Mouse (Mus musculus) kidney, embryonic 15.5 days (tissue): ENCODE data around the gene Ly6g6d. TPM values are rescaled to one million over a fixed set of nuclear protein-coding genes. Genes with fewer than 3 reads are reported as not detected.

Experiments
- ATAC-seq: fragments of 200-750 bp; cut with Nextera tagmentation; replicated peaks from 2 replicates; pipeline ENCODE4 v1.8.0; 2017; ENCODE audit warnings: moderate TSS enrichment; ENCODE audit not compliant: low FRiP score
- H3K27ac ChIP-seq: fragments of 300-500 bp; sonication (generic); 2 replicates; pipeline ENCODE4 v1.5.1; 2015; ENCODE audit warnings: mild to moderate bottlenecking, inconsistent platforms
- H3K27me3 ChIP-seq: fragments of 300-500 bp; sonication (generic); 2 replicates; pipeline ENCODE4 v1.6.1; 2015; ENCODE audit warnings: inconsistent platforms
- H3K36me3 ChIP-seq: fragments of 300-500 bp; sonication (generic); 2 replicates; pipeline ENCODE4 v1.6.1; 2015; ENCODE audit warnings: inconsistent platforms
- H3K4me1 ChIP-seq: fragments of 300-500 bp; sonication (generic); 2 replicates; pipeline ENCODE4 v1.6.1; 2015; ENCODE audit warnings: inconsistent platforms
- H3K4me2 ChIP-seq: fragments of 300-500 bp; sonication (generic); 2 replicates; pipeline ENCODE4 v1.6.1; 2015; ENCODE audit warnings: moderate library complexity, mild to moderate bottlenecking, inconsistent platforms
- H3K4me3 ChIP-seq: fragments of 300-500 bp; sonication (generic); replicated peaks from 2 replicates; pipeline ENCODE4 v1.5.1; 2015; ENCODE audit warnings: mild to moderate bottlenecking, inconsistent platforms
- H3K9ac ChIP-seq: fragments of 300-500 bp; sonication (generic); 2 replicates; pipeline ENCODE4 v1.6.1; 2015; ENCODE audit warnings: mild to moderate bottlenecking, inconsistent platforms
- H3K9me3 ChIP-seq: fragments of 300-500 bp; sonication (generic); replicated peaks from 2 replicates; pipeline ENCODE4 v1.6.1; 2016; ENCODE audit warnings: inconsistent platforms
- WGBS: fragments of 180-500 bp; shearing (Covaris S2); methylation state at CpG from one replicate; pipeline ENCODE4 v1.1.7; 2015; ENCODE audit warnings: mixed read lengths; 5-methylcytosine and 5-hydroxymethylcytosine counted together
- polyA plus RNA-seq: library from polyadenylated mRNA; unstranded; fragments of >200 nt; fragmentation: Nextera tagmentation; extraction: Ambion mirVana; gene quantifications from 2 replicates; pipeline ENCODE4 v1.2.1, GENCODE M21; 2015

Gene Ly6g6d
- polyA plus RNA-seq, 1 experiment from 2014 or later = 5.0 TPM

DNA sequence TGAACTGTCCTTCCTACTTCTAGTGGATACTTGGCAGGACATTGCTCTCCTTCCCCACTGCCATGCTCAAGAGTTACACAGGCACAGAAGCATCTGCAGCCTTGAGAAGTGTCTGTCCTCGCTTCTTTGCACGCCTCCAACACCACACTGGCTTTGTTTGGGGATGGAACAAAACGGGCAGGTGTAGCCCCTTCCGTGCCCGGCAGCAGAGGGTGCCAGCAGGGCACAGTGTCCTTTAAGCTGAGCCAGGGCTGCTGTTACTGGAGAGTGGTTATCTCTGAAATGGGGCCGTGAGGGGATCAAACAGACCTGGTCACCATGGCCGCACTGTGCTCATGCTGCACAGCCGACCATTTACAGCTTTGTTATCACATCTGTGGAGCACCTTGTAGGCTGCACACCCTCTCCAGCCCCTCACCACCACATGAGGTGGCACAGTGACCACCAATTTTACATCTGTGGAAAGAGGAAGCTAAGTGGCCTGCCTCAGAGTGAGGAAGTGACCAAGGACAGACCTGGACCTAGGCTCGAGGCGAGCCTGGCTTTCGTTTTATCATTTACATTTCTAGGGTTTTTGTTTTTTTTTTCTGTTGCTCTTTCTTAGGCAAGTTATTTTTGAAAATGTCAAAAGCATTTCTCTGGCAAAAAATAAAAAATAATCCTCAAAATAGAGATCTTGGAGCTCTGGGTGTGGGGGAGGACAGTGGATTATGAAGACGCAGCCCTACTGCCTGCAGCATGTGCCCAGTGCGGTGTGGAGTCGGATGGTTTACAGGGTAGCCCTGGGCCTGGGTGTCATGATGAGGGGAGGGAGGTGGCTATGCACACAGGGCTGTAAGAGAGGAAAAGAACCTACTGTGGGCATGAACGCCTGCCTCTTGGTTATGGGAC lies 16.9 kb upstream of the Ly6g6d start:
- H3K36me3 ChIP-seq = peaks cover 78% of the 10 kb centered on the region
- no peak overlapping the region for H3K9ac ChIP-seq
- no peak overlapping the region for H3K27ac ChIP-seq
- no peak overlapping the region for H3K4me2 ChIP-seq
- WGBS = 88% methylated on average over 15 of the region's 15 CpGs
- peaks cover 30% of the 10 kb centered on the region for H3K4me1 ChIP-seq
- ATAC-seq = no peak
- H3K27me3 ChIP-seq = no peaks in the 10 kb centered on the region
- no peak overlapping the region for H3K4me3 ChIP-seq
- H3K9me3 ChIP-seq = no peaks in the 10 kb centered on the region

DNA sequence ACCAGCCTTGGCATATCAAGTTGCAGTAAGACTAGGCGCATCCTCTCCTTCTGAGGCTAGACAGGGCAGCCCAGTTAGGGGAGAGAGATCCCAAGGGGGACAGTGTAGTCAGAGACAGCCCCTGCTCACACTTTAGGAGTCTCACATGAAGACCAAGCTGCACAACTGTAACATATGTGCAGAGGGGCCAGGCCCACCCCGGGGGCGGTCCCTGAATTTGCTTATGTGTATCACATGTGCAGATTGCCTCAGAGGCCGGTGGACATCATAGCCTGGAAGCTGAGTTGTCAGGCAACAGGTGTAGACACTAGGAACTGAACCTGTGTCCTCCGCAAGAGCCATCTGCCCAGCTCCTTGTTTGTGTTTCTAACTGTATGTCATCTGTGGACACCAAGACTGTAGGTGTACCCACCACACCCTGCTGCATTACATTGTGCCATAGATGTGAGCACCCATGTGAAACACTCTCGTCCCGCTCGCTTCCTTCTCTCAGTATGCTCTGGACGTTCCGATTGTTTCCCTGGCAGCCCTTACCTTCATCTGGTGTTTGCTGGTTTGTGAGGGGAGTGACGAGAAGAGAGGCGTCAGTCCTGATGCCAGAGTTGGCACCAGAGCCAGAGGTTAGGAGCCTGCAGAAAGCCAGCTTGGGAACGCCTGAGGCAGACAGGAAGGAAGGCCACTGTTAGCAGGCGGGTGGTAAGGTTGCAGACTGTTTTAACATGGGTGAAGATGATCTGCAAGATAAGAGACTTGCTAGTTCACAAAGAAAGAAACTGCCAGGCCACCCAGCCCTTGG lies 14.7 kb upstream of the Ly6g6d start:
- no peak overlapping the region for H3K4me2 ChIP-seq
- no peak for ATAC-seq
- H3K4me3 ChIP-seq = no peak overlapping the region
- peaks cover 27% of the 10 kb centered on the region for H3K4me1 ChIP-seq
- H3K9ac ChIP-seq = no peak overlapping the region
- no peaks in the 10 kb centered on the region for H3K27me3 ChIP-seq
- H3K27ac ChIP-seq = 0 out of 2 replicates have a peak overlapping the region, but pooled peaks have one; percentile 13
- WGBS = 80% methylated on average over 14 of the region's 14 CpGs
- H3K9me3 ChIP-seq = no peaks in the 10 kb centered on the region
- peaks cover 58% of the 10 kb centered on the region for H3K36me3 ChIP-seq

DNA sequence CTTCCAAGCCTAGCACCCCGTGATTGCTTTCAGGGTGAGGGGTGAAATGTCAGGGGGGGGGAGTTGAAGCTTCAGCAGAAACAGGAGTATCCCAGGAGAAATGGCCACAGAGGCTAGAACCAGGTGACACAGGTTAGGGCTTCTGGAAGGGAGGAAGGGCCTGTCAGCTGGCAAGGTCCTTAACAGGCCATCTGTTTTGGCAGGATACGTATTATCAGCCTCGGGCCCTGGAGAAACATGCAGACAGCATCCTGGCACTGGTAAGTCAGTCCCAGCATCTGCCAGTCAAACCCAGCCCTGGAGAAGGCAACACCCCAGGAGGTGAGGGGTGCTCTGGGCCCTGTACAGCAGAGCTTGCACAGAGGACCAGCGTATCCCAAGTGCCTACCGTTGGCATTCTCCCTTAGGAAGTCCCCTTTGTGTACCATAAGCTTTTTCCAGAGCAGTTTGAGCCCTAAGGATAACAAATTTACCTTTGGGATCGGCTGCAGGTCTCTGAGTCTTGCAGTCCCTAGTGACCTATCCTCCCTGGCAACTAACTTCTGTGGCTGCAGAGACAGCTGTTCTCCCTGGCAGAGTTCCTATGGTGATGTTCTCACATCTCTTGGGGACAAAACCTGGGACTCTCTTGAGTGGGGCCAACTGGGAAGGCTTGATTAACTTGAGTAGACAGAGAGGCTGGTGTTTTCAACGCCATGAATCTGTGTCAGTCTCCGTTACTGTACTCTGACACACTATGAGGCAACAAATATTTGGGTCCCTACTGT lies 12.5 kb upstream of the Ly6g6d start:
- Histone ChIP-seq H3K36me3 (peaks cover 38% of the 10 kb centered on the region), H3K4me2 (peak overlapping the region; percentile 73), H3K27me3 (no peaks in the 10 kb centered on the region), H3K9ac (peak overlapping the region; percentile 81), H3K4me1 (peaks cover 22% of the 10 kb centered on the region), H3K9me3 (no peaks in the 10 kb centered on the region), H3K4me3 (peak overlapping the region; percentile 76), H3K27ac (peak overlapping the region; percentile 98; the same call in 1 of the 2 replicates)
- no peak for ATAC-seq
- 66% methylated on average over 8 of the region's 8 CpGs for WGBS

DNA sequence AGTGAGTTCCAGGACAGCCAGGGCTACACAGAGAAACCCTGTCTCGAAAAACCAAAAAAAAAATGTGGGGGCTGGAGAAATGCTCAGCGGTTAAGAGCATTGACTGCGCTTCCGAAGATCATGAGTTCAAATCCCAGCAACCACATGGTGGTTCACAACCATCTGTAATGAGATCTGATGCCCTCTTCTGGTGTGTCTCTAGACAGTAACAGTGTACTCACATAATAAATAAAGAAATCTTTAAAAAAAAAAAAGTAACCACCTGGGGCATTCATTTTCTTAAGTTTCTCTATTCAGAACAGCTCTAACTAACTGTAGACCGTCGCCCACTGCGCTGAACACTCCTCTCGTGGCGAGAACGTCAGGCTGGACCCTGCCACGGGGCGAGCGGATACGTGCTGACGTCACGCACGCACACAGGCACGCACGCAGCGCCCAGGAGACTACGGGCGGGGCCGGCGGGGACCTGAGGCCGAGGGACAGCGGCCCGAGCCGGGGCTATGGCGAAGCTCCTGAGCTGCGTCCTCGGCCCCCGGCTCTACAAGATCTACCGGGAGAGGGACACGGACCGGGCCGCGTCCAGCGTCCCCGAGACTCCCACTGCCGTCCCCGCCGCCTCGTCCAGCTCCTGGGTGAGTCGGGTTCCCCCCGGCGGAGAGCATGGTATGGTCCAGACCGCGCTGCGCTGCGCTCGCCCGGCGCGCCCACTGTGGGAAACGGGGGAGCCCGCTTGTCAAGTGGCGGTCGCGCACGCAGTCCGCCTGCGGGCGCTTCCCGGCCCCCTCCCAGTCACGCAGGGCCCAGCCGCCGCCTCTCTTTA lies 11.2 kb upstream of the Ly6g6d start, which contains the start of gene Abhd16a:
TSS of gene Abhd16a (plus strand) at position 439 of the 820 bp plus-strand sequence.
- H3K27me3 ChIP-seq = no peaks in the 10 kb centered on the region
- peak within 1 kb of the TSS; percentile 81 for H3K9ac ChIP-seq
- peak within 1 kb of the TSS; percentile 76 for H3K4me3 ChIP-seq
- H3K9me3 ChIP-seq = no peaks in the 10 kb centered on the region
- H3K4me1 ChIP-seq = peaks cover 22% of the 10 kb centered on the region
- H3K4me2 ChIP-seq = peak within 1 kb of the TSS; percentile 73
- 3% methylated on average over 67 of the region's 67 CpGs for WGBS
- ATAC-seq = peak; percentile 97
- peaks cover 26% of the 10 kb centered on the region for H3K36me3 ChIP-seq
- peak within 1 kb of the TSS; percentile 98 for H3K27ac ChIP-seq

DNA sequence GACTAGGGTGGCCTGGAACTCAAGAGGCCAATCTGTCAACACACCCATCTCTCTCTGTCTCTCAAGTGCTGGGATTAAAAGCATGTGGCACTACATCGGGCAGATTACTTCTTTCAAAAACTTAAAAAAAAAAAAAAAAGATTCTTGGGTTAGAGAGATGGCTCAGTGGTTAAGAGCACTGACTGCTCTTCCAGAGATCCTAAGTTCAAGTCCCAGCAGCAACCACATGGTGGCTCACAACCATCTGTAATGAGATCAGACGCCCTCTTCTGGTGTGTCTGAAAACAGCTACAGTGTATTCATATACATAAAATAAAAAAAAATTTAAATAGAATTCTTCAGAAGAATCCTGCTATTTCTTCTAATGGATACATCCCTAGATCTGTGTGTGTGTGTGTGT lies 10.3 kb upstream of the Ly6g6d start:
- H3K9ac ChIP-seq = no peak overlapping the region
- no peaks in the 10 kb centered on the region for H3K27me3 ChIP-seq
- WGBS = 53% methylated on average over 2 of the region's 2 CpGs
- H3K4me2 ChIP-seq = no peak overlapping the region
- H3K36me3 ChIP-seq = peaks cover 18% of the 10 kb centered on the region
- no peak for ATAC-seq
- peaks cover 22% of the 10 kb centered on the region for H3K4me1 ChIP-seq
- H3K9me3 ChIP-seq = no peaks in the 10 kb centered on the region
- no peak overlapping the region for H3K4me3 ChIP-seq
- no peak overlapping the region for H3K27ac ChIP-seq

DNA sequence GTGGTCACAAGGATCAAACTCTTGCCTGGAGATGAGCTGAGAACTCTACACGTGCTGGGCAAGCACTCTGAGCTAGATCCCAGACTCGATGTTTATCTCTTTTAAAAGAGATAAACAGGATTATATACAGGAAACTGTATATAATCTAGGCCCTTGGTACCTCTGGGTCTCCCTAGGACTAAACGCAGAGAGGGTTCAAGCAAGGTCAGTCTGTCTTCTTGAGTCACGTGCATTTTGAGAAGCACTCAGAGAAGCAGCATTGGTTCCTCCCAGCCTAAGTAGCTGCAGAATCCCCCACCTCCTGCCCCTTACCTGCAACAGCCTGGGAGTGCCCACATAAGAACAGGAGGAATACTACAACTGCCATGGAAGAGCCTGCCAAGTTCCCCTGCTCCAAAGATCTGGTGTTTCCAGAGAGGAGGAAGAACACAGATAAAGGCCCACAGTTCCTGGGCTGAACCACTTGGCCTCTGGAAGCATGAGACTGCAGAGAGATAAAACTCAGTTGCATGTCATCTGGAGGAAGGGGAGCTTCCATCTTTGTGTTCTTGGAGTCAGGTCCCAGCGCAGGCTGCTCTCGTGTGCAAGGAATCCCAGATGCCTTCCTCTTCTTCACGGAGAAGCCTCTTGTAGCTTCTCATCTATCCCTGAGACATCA lies 7.5 kb upstream of the Ly6g6d start, which contains the start of gene Ly6g6f:
TSS of gene Ly6g6f (minus strand) at position 403 of the 658 bp plus-strand sequence.
- peaks cover 7% of the 10 kb centered on the region for H3K4me1 ChIP-seq
- H3K36me3 ChIP-seq = no peaks in the 10 kb centered on the region
- H3K27me3 ChIP-seq = no peaks in the 10 kb centered on the region
- 77% methylated on average over 7 of the region's 7 CpGs for WGBS
- no peak within 1 kb of the TSS for H3K9ac ChIP-seq
- no peak within 1 kb of the TSS for H3K4me2 ChIP-seq
- no peak for ATAC-seq
- H3K4me3 ChIP-seq = no peak within 1 kb of the TSS
- no peak within 1 kb of the TSS for H3K27ac ChIP-seq
- H3K9me3 ChIP-seq = no peaks in the 10 kb centered on the region

DNA sequence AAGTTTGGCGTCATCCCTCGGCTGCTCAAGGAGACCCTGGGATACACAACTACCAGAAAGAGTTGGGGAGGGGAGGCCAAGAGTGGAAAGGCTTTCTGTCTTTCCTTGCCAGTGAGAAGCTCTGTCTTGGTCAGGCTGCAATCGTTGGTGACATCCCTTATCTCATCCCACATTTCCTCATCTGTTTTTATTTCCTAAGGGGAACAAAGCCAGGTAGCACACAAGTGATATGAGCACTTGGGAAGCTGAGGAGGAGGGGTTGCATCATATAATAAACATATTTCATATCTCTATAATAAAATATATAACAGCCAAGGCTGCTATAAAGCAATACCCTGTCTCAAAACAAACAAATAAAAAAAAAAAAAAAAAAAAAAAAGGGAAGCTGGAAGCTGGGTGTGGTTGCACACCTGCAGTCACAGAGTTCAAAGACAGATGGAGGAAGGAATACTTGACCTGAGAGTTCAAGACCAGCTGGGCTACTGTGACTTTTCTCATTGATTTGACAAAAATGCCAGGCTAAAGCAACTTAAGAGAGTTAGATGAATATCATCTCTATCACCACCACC lies 6.1 kb upstream of the Ly6g6d start:
- WGBS = 72% methylated on average over 3 of the region's 3 CpGs
- no peaks in the 10 kb centered on the region for H3K27me3 ChIP-seq

DNA sequence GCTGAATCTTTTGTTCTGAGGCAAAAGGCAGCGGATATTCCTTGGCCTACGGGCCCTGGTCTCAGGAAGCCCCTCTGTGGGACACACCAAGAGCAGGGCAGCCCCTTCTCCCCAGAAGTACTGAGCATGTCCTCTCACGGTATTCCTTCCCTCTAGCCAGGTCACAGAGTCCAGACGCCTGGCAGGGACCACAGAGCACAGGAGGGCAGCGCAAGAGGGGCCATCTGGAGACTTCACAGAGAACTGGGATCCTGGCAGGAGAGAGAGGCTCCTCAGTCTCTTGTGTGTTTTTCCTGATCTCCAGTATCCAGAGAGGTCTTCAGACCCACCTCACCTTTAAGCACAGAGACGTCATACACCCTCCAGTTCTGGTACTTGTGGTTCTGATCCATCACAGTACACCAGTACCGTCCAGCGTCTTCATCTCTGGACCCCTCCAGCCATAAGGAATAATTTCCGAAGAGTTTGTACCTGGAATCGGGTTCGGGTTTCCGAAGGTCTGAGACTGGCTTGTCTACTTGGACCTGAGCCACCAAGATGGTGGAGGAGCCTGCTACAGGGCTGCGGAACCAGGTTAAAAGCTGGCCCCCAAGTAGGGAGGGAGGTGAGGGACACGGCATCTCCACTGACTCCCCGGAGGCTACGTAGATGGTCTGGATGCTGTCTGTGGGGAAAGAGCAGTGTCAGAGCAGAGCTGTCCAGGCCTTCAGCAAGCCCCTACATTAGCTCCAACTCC lies 5.1 kb upstream of the Ly6g6d start:
- H3K9ac ChIP-seq = no peak overlapping the region
- no peak for ATAC-seq
- H3K9me3 ChIP-seq = no peaks in the 10 kb centered on the region
- peaks cover 8% of the 10 kb centered on the region; the same call in 1 of the 2 replicates for H3K4me1 ChIP-seq
- H3K4me2 ChIP-seq = no peak overlapping the region
- 86% methylated on average over 16 of the region's 16 CpGs for WGBS
- H3K4me3 ChIP-seq = no peak overlapping the region
- H3K27me3 ChIP-seq = no peaks in the 10 kb centered on the region
- no peaks in the 10 kb centered on the region for H3K36me3 ChIP-seq
- no peak overlapping the region for H3K27ac ChIP-seq

More for the DNA sequence above, 6.1 kb upstream of the Ly6g6d start:
- H3K9me3 ChIP-seq = no peaks in the 10 kb centered on the region
- no peak overlapping the region for H3K27ac ChIP-seq
- no peak overlapping the region for H3K9ac ChIP-seq
- H3K4me1 ChIP-seq = 0 out of 2 replicates have a peak, but pooled peaks cover 4% of the 10 kb centered on the region
- no peak overlapping the region for H3K4me2 ChIP-seq
- no peak for ATAC-seq
- H3K36me3 ChIP-seq = no peaks in the 10 kb centered on the region
- no peak overlapping the region for H3K4me3 ChIP-seq

DNA sequence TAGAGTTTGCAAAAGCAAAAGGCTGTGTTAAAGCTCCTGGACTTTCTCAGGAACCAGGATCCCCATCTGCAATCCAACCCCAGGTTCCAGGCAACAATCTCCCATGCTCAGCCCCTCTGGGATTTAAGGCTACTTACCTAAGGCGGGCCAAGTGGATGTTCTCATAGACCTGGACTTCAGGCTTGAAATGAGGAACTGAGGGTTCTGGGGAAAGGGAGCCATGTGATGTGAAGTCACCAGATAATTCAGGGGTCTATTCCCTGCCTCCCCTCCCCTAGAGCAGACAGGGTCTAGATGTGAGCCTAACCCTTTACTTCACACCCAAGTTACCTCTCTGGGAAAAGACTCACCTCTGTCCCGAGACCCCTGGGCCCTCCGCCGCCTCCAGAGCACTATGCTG lies 2.8 kb upstream of the Ly6g6d start:
- Histone ChIP-seq H3K9me3 (no peaks in the 10 kb centered on the region), H3K36me3 (no peaks in the 10 kb centered on the region), H3K27me3 (no peaks in the 10 kb centered on the region), H3K4me3 (no peak overlapping the region), H3K27ac (no peak overlapping the region), H3K9ac (no peak overlapping the region), H3K4me2 (no peak overlapping the region), H3K4me1 (peaks cover 26% of the 10 kb centered on the region)
- ATAC-seq = no peak
- 80% methylated on average over 4 of the region's 4 CpGs for WGBS

DNA sequence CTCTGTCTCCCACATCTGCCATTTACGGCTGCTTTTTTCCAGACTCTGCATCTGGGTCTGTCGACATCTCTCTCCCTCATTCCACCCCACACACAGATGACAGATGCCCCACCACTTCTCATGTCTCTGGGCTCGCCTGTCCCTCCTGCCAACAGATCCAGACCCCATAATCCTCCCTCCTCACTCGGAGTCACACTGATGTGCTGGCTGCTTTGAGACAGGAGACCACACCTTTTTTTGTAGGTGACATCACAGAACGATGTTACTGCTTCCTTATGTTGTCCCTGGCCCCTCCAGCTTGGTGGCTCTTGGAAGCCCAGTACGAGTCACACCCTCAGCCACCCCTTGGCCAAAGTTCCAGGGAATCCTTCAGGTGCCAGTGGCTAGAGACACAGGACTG lies 2.4 kb upstream of the Ly6g6d start:
- H3K9ac ChIP-seq = no peak overlapping the region
- H3K4me3 ChIP-seq = no peak overlapping the region
- H3K4me2 ChIP-seq = no peak overlapping the region
- no peak for ATAC-seq
- no peaks in the 10 kb centered on the region for H3K9me3 ChIP-seq
- WGBS = 40% methylated on average over 6 of the region's 6 CpGs
- no peak overlapping the region for H3K27ac ChIP-seq
- H3K27me3 ChIP-seq = no peaks in the 10 kb centered on the region
- no peaks in the 10 kb centered on the region for H3K36me3 ChIP-seq
- H3K4me1 ChIP-seq = peaks cover 26% of the 10 kb centered on the region
